Mouse (Mus musculus) lung, postnatal 0 days (tissue): ENCODE measurements at regions not wholly inside any gene's neighbourhood (a gene's known extent, or its start where the extent isn't known, plus 50 kb on each side); places are given as distances from the start of the nearest gene placed in this dataset.

ENCODE experiments used
- CTCF ChIP-seq: IDR thresholded peaks from 2 replicates; pipeline ENCODE4 v1.5.1; 2016; ENCODE audit warnings: antibody characterized with exemption, mild to moderate bottlenecking
- EP300 ChIP-seq: IDR thresholded peaks from 2 replicates; pipeline ENCODE4 v1.6.1; 2016; ENCODE audit warnings: antibody characterized with exemption, mild to moderate bottlenecking, control low read depth

DNA sequence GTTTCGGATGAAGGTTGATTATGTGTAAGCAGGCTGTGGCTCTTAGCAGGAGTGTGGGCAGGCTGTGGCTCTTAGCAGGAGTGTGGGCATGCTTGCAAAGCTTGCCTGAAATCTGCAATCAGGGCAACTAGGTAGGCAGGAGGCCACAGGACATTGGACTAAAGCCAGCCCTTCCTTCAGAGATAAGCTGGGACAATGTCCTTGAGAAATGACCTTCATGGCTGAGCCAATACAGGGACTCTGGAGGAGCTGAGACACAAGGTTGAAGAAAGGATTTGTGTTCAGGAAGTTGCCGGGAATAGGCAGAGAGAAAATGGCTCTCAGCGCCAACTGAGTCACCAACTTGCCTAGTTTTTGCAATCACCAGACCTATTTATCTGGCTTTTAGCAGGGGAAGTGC lies 77.3 kb upstream of the Syt6 start:
- no peak for TF ChIP-seq EP300
- no peak for TF ChIP-seq CTCF
